Mouse (Mus musculus): ENCODE measurements at regions not wholly inside any gene's neighbourhood (a gene's known extent, or its start where the extent isn't known, plus 50 kb on each side); places are given as distances from the start of the nearest gene placed in this dataset.

GRCm38 (mm10) chr13:26976024-26976423 lies 81.3 kb upstream of the Prl start:
- no peaks in the 10 kb centered on the region for H3K27me3 ChIP-seq
- ATAC-seq (no peak), DNase-seq (ENCODE audit: low read depth, low spot score) (no peak)
- POLR2A ChIA-PET, result no interaction called here
- no peak for TF ChIP-seq CTCF (IDR thresholded peaks at IDR 0.05)
- CTCF ChIA-PET, result no interaction called here
- in situ Hi-C loops (cut with MboI; ENCODE audit: low pct_unique_long_range_greater_than_20kb), result no loop called here

GRCm38 (mm10) chr13:26980475-26980874 lies 76.9 kb upstream of the Prl start:
- CTCF ChIA-PET, result no interaction called here
- POLR2A ChIA-PET, result no interaction called here
- TF ChIP-seq CTCF (IDR thresholded peaks at IDR 0.05), result no peak
- H3K27me3 ChIP-seq, result no peaks in the 10 kb centered on the region
- DNase-seq (ENCODE audit: low read depth, low spot score) (no peak), ATAC-seq (no peak)
- in situ Hi-C loops (cut with MboI; ENCODE audit: low pct_unique_long_range_greater_than_20kb), result no loop called here

Data from Patski (cell line).